Mouse (Mus musculus) hindbrain, embryonic 11.5 days (tissue): ENCODE measurements around the gene Mlxip. TPM values are rescaled to one million over a fixed set of nuclear protein-coding genes. Genes with fewer than 3 reads are reported as not detected.

Experiments used
- ATAC-seq: fragments of 200-750 bp; cut with Nextera tagmentation; 2 replicates; pipeline ENCODE4 v1.8.0; 2017; ENCODE audit warnings: mild to moderate bottlenecking, moderate TSS enrichment, moderate library complexity; ENCODE audit not compliant: low FRiP score
- DNase-seq: peaks from one replicate; pipeline ENCODE4 v3.0.0-alpha.2; 2015; ENCODE audit warnings: low spot score
- H3K27ac ChIP-seq: fragments of 300-500 bp; sonication (generic); 2 replicates; pipeline ENCODE4 v1.5.1; 2014; ENCODE audit warnings: mild to moderate bottlenecking, low read depth, low read length
- H3K27me3 ChIP-seq: fragments of 300-500 bp; sonication (generic); 2 replicates; pipeline ENCODE4 v1.6.1; 2014; ENCODE audit warnings: mild to moderate bottlenecking, low read length, moderate library complexity, mixed read lengths; ENCODE audit not compliant: control insufficient read depth, insufficient read depth
- H3K36me3 ChIP-seq: fragments of 300-500 bp; sonication (generic); 2 replicates; pipeline ENCODE4 v1.6.1; 2014; ENCODE audit warnings: mild to moderate bottlenecking, low read length, moderate library complexity, mixed read lengths; ENCODE audit not compliant: control insufficient read depth, insufficient read depth
- H3K4me1 ChIP-seq: fragments of 300-500 bp; sonication (generic); replicated peaks from 2 replicates; pipeline ENCODE4 v1.6.1; 2014; ENCODE audit warnings: low read length, mixed read lengths; ENCODE audit not compliant: control insufficient read depth, insufficient read depth
- H3K4me2 ChIP-seq: fragments of 300-500 bp; sonication (generic); replicated peaks from 2 replicates; pipeline ENCODE4 v1.6.1; 2014; ENCODE audit warnings: mild to moderate bottlenecking, low read depth, low read length
- H3K4me3 ChIP-seq: fragments of 300-500 bp; sonication (generic); 2 replicates; pipeline ENCODE4 v1.5.1; 2014; ENCODE audit warnings: low read depth, low read length
- H3K9ac ChIP-seq: fragments of 300-500 bp; sonication (generic); 2 replicates; pipeline ENCODE4 v1.6.1; 2014; ENCODE audit warnings: low read depth, low read length
- H3K9me3 ChIP-seq: fragments of 300-500 bp; sonication (generic); 2 replicates; pipeline ENCODE4 v1.6.1; 2016; ENCODE audit warnings: low read length; ENCODE audit not compliant: control insufficient read depth
- WGBS: fragments of 180-500 bp; shearing (Covaris S2); extraction: QIAGEN DNeasy Blood & Tissue Kit; methylation state at CpG from one replicate; pipeline ENCODE4 v1.1.7; 2014; 5-methylcytosine and 5-hydroxymethylcytosine counted together
- polyA plus RNA-seq: library from polyadenylated mRNA; unstranded; fragments of >200 nt; fragmentation: Nextera tagmentation; extraction: Ambion mirVana; gene quantifications from 2 replicates; pipeline ENCODE4 v1.2.1, GENCODE M21; 2014

Mlxip gene
- polyA plus RNA-seq, 1 experiment from 2014 or later = 18.2 TPM

DNA sequence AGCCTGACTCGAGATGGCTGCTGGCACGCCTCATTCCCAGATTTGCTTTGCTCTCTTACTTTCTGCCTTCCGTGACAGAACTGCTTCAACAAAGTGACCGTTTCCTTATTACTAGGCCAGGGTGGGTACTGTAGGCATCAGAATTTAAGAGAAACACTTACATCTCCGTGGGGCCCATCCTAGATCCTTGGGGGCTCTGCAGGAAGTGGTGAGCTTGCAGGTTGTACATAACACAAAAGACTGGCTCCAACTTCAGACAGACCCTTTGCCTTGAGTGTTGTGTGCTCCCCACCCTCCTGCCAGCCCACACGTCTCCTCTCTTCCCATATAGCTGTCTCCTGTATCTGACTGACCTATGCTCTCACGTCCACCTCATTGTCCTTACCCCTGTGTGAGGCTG is 57.3 kb downstream of the Mlxip start:
- Histone ChIP-seq H3K36me3 (no peaks in the 10 kb centered on the region), H3K9ac (no peak overlapping the region), H3K4me2 (no peak overlapping the region), H3K27me3 (no peaks in the 10 kb centered on the region), H3K27ac (no peak overlapping the region), H3K4me1 (no peaks in the 10 kb centered on the region), H3K9me3 (no peaks in the 10 kb centered on the region), H3K4me3 (no peak overlapping the region)
- DNase-seq = no peak
- 93% methylated on average over 7 of the region's 7 CpGs for WGBS
- no peak for ATAC-seq

DNA sequence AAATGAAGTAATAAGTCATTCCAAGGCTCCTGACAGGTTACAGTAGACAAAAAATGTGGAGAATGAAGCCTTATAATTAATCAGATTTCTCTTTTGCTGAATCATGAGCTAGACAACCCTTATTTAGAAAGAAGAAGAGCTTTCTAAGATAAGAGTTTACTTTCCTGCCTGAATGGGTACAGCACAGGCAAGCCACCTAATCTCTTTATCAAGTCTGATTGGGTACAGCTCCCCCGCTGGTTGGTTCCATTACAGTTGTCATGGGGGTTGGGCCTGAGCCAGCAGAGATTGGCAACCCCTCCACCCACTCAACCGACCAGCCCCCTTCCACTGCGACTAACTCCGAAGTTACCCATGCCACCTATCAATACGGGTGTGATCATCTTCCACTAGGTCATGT is 66.8 kb downstream of the Mlxip start:
- 52% methylated on average over 5 of the region's 5 CpGs for WGBS
- H3K4me3 ChIP-seq = no peak overlapping the region

DNA sequence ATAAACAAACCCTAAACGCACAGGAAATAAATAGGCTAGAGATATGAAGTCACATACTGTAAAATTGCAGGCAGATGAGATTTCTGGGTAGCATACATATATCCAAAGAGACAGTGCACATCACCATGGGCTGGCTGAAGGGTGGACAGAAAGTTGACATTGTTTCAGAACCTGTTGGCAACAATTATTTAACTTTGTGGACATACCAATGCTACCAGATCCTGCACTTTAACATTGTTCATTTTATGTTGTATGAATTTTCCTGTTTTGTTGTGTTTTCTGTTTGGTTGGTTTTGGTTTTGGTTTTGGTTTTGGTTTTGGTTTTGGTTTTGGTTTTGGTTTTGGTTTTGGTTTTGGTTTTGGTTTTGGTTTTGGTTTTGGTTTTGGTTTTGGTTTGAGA is 70.0 kb downstream of the Mlxip start:
- 88% methylated on average over 1 of the region's 1 CpGs for WGBS
- no peak overlapping the region for H3K27ac ChIP-seq
- no peak for ATAC-seq
- H3K4me1 ChIP-seq = no peaks in the 10 kb centered on the region
- no peaks in the 10 kb centered on the region for H3K27me3 ChIP-seq
- no peaks in the 10 kb centered on the region for H3K36me3 ChIP-seq
- no peak overlapping the region for H3K9ac ChIP-seq
- H3K9me3 ChIP-seq = no peaks in the 10 kb centered on the region
- no peak overlapping the region for H3K4me2 ChIP-seq
- H3K4me3 ChIP-seq = no peak overlapping the region
- DNase-seq = no peak

More for the DNA sequence above, 66.8 kb downstream of the Mlxip start:
- H3K27me3 ChIP-seq = no peaks in the 10 kb centered on the region
- no peak overlapping the region for H3K4me2 ChIP-seq
- no peaks in the 10 kb centered on the region for H3K4me1 ChIP-seq
- H3K36me3 ChIP-seq = no peaks in the 10 kb centered on the region
- ATAC-seq (no peak), DNase-seq (no peak)
- H3K27ac ChIP-seq = no peak overlapping the region
- no peak overlapping the region for H3K9ac ChIP-seq
- H3K9me3 ChIP-seq = no peaks in the 10 kb centered on the region

DNA sequence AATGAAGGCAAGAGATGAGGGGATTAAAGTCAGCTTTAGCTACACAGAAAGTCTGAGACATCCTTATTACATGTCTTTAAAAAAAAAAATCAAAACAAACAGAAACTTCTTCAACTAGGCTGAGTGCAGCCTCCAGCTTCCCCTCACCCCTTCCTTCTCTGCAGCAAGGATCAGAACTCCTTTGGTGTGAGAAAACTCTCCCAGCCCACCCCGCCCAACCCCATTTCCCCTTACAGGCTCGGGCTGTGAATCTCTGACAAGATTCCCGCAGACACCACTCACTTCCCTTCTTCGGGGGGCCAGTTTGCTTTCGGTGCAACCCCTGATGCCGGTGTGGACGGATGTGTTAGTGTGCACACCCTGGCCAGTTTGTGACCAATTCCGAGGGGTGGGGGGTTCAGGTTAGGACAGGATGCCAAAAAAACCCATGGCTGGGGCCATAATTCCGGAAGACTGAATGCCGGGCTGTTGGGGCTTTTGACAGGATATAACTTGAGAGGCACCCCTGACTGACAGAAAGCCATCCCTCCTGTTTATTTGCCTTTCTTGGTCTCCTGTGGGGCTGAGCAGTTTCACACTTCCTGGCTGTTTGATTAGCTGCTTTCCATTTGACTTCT is 76.3 kb downstream of the Mlxip start:
- Histone ChIP-seq H3K9me3 (no peaks in the 10 kb centered on the region), H3K4me2 (no peak overlapping the region), H3K9ac (no peak overlapping the region), H3K4me3 (no peak overlapping the region), H3K4me1 (no peaks in the 10 kb centered on the region), H3K36me3 (no peaks in the 10 kb centered on the region), H3K27ac (no peak overlapping the region), H3K27me3 (no peaks in the 10 kb centered on the region)
- ATAC-seq (no peak), DNase-seq (peak; percentile 9)
- WGBS = 56% methylated on average over 10 of the region's 10 CpGs

DNA sequence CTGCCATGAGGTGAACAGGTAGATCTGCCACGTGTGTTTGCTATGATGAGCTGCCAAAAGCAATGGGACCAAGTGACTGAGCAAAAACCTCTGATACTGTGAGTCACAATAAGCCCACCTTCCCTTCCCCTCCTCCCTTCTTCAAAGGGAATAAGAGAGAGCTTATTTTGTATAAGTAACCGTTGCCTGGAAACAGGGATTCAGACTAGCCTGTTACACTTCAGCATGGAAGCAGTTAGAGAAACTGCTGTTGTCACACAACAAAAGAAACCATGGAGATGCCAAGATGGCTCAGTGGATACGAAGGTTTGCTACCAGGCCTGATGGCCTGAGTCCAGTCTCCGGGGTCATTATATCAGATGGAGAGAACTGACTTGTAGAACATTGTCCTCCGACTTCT is 79.2 kb downstream of the Mlxip start:
- no peak overlapping the region for H3K4me3 ChIP-seq
- no peaks in the 10 kb centered on the region for H3K9me3 ChIP-seq
- no peaks in the 10 kb centered on the region for H3K36me3 ChIP-seq
- H3K9ac ChIP-seq = no peak overlapping the region
- H3K27ac ChIP-seq = no peak overlapping the region
- DNase-seq (no peak), ATAC-seq (no peak)
- H3K4me2 ChIP-seq = no peak overlapping the region
- H3K27me3 ChIP-seq = no peaks in the 10 kb centered on the region
- WGBS = 73% methylated on average over 5 of the region's 5 CpGs
- no peaks in the 10 kb centered on the region for H3K4me1 ChIP-seq

DNA sequence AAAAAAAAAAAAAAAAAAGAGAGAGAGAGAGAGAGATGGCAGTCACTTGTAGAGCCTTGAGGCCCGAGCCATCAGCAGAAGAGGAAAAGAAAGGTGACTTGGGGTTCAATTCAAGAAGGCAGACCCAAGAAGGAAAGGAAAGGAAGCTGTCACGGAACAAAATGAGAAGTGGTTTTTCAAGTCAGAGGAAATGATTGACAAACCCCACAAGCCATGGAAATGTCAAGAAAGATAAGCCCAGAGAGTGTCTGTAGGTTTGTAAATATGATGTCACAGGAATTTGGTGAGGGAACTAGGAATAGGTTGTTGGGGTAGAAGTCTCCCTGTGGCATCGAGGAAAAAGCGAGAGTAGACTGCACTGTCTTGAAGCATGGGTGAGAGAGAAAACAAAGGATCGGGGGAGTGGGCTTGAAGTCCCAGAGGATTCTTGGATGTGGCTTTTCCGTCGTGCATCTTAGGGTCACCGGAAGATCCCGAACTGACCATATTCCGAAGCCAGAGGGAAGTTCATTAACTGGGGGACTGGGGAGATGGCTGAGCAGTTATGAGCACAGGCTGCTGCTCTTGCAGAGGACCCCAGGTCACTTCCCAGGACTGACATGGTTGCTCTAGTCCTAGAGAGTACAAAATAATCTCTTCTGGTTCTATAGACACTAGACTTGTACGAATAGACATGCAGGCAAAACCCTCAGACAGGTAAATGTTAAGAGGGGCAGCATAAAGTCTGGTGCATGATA is 93.2 kb downstream of the Mlxip start:
- Histone ChIP-seq H3K4me2 (no peak overlapping the region), H3K9me3 (no peaks in the 10 kb centered on the region), H3K4me3 (no peak overlapping the region), H3K27ac (no peak overlapping the region), H3K36me3 (no peaks in the 10 kb centered on the region), H3K27me3 (no peaks in the 10 kb centered on the region), H3K4me1 (0 out of 2 replicates have a peak, but pooled peaks cover 4% of the 10 kb centered on the region), H3K9ac (no peak overlapping the region)
- DNase-seq = no peak
- WGBS = 85% methylated on average over 11 of the region's 11 CpGs
- no peak for ATAC-seq

DNA sequence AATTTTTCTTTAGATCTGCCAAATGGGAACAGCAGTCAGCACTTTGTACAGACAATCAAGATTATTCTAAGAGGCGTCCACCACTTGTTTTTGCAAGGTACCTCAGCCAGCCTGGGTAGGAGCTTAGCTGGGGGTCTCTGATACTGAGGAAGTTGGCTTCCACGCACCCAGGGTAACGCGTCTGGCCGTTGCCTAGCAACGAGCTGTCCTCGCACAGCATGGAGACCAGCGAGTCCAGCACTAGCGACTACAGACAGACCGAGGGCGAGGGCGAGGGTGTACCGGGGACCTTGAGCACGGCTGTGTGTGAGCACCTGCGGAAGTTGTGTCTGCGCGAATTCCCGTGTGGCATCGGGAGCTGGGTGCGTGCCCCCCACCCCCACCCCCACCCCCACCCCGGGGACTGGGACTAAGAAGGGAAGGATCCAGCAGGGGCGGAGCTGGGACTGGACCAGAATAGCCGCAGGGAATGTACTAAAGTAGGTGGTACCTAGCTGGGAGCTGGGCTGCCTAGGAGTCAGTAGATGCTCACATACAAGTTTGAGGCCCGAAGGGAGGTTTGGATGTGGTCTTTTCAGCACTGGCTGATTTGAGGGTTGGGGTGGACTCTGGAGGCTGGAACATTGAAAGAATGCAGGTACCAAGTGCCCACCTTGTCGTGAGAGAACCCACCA is 94.7 kb downstream of the Mlxip start, which contains the start of the genes Lrrc43 and Il31:
Lrrc43 (plus strand) TSS at position 194 of the 674 bp plus-strand sequence.
Il31 (minus strand) TSS at position 378 of the 674 bp plus-strand sequence.
- Histone ChIP-seq H3K27ac (no peak within 1 kb of the TSS), H3K27me3 (no peaks in the 10 kb centered on the region), H3K4me2 (peak within 1 kb of the TSS; percentile 43), H3K9me3 (no peaks in the 10 kb centered on the region), H3K9ac (no peak within 1 kb of the TSS), H3K4me3 (no peak within 1 kb of the TSS), H3K4me1 (0 out of 2 replicates have a peak, but pooled peaks cover 4% of the 10 kb centered on the region), H3K36me3 (no peaks in the 10 kb centered on the region)
- DNase-seq = peak; percentile 64
- peak; percentile 60; the same call in 1 of the 2 replicates for ATAC-seq
- 7% methylated on average over 25 of the region's 25 CpGs for WGBS

DNA sequence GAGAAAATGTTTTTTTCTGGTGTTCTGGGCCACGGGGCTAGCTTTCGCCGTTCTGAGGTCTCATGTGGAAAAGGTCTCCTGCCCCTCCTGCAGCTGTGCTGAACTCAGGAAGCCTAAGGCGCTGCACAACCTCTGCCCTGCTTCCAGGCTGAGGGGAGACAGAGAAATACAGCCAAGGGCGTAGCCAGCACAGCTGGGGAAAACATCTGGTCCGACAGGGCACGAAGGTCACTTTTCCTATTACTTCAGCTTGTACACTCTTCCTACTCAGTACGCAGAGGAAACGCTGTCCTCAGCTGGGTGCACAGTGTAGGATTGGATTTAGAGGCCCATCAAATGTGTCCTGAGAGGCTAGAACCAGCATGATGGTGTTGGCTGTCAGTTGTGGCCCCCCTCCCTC is 95.3 kb downstream of the Mlxip start:
- H3K4me3 ChIP-seq = no peak overlapping the region
- no peak for ATAC-seq

More for the DNA sequence above, 95.3 kb downstream of the Mlxip start:
- Histone ChIP-seq H3K27ac (no peak overlapping the region), H3K27me3 (no peaks in the 10 kb centered on the region), H3K4me2 (no peak overlapping the region), H3K4me1 (0 out of 2 replicates have a peak, but pooled peaks cover 4% of the 10 kb centered on the region), H3K9me3 (no peaks in the 10 kb centered on the region), H3K9ac (no peak overlapping the region), H3K36me3 (no peaks in the 10 kb centered on the region)
- DNase-seq = no peak
- 48% methylated on average over 9 of the region's 9 CpGs for WGBS
